Mouse (Mus musculus): Measurements from ENCODE around the gene Bloc1s1. TPM values are rescaled to one million over a fixed set of nuclear protein-coding genes. Genes with fewer than 3 reads are reported as not detected.

The Bloc1s1 gene
- total RNA-seq, 2 experiments from 2014 or later, result 78.8 to 80.8 TPM

DNA sequence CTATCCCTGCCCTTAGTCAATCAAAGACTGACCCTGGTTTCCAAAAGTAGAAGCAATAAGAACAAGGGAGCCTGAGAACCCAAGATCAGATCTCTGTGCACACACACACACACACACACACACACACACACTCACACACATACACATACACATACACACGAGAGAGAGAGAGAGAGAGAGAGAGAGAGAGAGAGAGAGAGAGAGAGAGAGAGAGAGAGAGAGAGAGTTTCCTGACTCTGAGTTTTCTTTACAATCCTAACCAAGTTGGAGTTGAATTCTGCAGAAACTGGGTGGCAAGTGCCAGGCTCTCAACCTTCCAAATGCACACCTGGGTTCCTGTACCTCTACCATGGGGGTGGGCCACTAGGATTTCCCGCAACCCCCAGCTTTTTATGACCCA lies 34.0 kb downstream of the Bloc1s1 start:
- H3K27ac ChIP-seq, result no peak overlapping the region
- DNase-seq (ENCODE audit: extremely low spot score in 1 of 2, low spot score in 2 of 2), result no peak
- no peak overlapping the region for H3K4me3 ChIP-seq
- no peak for TF ChIP-seq CTCF (IDR thresholded peaks at IDR 0.05)
- intact Hi-C loops (cut with DNase I), result no loop called here

DNA sequence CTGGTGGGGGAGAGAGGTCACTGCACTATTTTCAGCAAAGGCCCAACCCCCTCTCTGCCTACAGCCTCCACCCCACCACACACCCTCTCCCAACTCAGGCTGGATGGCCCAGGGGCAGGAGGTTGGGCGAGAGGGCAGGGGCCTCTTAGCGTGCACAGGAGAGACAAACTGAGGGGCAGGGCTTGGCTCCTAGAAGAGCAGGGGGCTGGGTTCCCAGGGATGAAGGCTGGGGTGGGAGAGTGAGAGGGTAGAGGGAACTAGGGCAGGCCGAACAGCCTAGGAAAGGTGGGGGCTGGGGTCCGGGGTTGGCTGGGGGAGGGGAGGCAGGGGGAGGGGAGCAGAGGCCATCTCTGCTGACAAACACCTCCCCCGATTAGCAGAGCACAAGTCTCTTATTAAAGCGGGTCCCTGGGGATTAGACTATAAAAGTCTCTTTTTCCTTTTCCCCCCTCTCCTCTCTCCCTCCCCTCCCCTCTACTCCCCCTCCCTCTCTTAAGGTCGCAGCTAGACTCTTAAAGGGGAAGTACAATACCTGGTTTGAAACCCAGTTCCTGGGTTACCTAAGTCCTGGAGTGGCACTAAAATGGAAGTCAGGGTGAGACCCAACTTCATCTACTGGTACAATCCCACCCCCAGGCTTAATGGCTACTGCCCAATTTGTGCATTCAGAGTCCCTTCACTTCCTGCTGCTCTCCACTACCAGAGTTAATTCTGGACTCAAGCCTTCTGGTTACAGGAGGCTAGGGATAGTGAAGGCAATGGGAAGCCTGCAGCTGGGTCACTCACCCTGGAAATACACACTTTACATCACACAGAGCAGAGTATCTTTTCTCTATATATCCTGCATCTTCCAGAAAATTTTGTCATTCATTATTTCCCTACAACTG lies 34.7 kb downstream of the Bloc1s1 start:
- no peak overlapping the region for H3K4me3 ChIP-seq
- no peak overlapping the region for H3K27ac ChIP-seq
- intact Hi-C loops (cut with DNase I), result no loop called here
- no peak for TF ChIP-seq CTCF (IDR thresholded peaks at IDR 0.05)
- DNase-seq (ENCODE audit: extremely low spot score in 1 of 2, low spot score in 2 of 2), result no peak

DNA sequence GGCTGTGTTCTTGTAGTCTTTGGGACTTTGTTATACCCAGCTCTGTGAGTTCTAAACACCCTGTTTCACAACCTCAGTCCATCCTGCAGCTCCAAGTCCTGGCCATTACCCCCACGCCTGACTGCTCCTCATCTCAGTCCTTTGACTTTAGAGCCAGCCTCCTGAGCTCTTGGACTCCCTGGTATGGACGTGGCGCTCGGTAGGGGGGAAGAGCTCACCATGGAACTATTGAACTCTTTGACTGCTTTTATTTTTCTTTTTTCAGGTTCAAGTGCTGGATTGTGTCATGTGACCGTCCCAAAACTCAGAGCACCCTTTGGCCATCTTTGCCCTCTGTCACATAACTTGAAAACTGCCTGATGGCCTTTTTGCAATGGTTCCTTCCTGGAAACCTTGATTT lies 41.8 kb downstream of the Bloc1s1 start:
- Histone ChIP-seq H3K27ac (no peak overlapping the region), H3K4me3 (no peak overlapping the region)
- no peak for TF ChIP-seq CTCF (IDR thresholded peaks at IDR 0.05)
- DNase-seq (ENCODE audit: extremely low spot score in 1 of 2, low spot score in 2 of 2), result no peak
- intact Hi-C loops (cut with DNase I), result no loop called here

DNA sequence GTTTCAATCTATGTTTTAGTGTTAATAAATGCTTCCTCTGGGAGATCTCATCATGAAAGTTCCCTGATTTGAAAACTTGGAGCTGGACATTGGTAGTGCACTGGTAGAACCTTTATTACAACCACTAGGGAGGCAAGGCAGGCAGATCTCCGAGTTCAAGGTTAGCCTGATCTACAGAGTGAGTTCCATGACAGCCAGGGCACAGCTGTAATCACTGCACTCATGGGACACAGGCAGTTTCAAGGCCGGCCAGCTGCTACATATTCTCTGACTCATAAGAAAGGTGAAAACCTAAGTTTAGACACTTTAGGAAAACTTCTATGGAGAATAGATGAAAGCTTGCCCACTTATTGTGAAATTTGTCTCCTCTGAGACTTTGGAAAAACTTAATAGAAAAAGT lies 45.0 kb downstream of the Bloc1s1 start:
- Histone ChIP-seq H3K4me3 (no peak overlapping the region), H3K27ac (no peak overlapping the region)
- intact Hi-C loops (cut with DNase I), result no loop called here
- TF ChIP-seq CTCF (IDR thresholded peaks at IDR 0.05), result no peak
- no peak for DNase-seq (ENCODE audit: extremely low spot score in 1 of 2, low spot score in 2 of 2)

DNA sequence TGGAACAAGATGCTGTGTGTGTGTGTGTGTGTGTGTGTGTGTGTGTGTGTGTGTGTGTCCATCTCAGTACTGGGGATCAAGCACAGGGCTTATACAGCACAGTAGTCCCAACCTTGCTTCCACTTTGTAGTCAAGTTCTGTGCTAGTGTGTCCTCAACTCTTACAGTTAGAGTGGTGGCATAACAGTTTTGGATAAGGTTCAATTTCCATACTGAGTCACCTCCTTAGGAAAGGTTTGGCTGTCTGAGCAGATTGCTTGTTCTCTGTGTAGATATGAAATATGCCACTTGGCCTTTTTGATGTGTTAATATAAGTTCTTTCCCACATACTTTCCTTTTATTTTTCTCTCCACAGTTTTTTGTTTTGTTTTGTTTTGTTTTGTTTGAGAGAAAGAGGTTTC lies 45.5 kb downstream of the Bloc1s1 start:
- DNase-seq (ENCODE audit: extremely low spot score in 1 of 2, low spot score in 2 of 2), result no peak
- intact Hi-C loops (cut with DNase I), result no loop called here
- Histone ChIP-seq H3K4me3 (no peak overlapping the region), H3K27ac (no peak overlapping the region)
- no peak for TF ChIP-seq CTCF (IDR thresholded peaks at IDR 0.05)

DNA sequence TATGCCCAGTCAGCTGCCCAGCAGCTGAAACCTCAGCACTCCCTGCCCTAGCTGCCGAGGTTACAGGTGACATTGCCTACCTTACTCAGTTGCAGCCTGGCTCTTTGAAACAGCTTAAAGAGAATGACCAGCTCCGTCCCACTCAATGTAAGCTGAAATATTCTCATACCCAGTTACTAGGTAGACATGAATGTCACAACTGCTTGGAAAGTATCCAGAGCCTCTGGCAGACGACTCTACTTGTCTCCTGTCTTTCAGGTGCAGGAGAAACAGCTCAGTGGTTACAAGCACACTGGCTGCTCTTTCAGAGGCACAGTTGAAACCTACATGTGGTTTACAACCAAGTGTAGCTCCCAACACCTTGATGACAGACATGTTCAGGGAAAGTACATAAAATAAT lies 53.5 kb downstream of the Bloc1s1 start:
- no peak for TF ChIP-seq CTCF (IDR thresholded peaks at IDR 0.05)
- Histone ChIP-seq H3K27ac (no peak overlapping the region), H3K4me3 (no peak overlapping the region)
- intact Hi-C loops (cut with DNase I), result no loop called here
- no peak for DNase-seq (ENCODE audit: extremely low spot score in 1 of 2, low spot score in 2 of 2)

Other genes starting within 250 kb of the Bloc1s1 start
- gene Suox, start 250.0 kb downstream of the Bloc1s1 start, total RNA-seq (2021), result 10 to 100 TPM; 11.3 to 12.3 TPM
- 100 to 1,000 TPM; 123 to 132 TPM for gene Rab5b, start 227.8 kb downstream of the Bloc1s1 start, total RNA-seq (2021)
- gene Pmel, start 219.8 kb downstream of the Bloc1s1 start, total RNA-seq (2021), result under 1 TPM; 0.36 to 0.75 TPM
- 1 to 10 TPM; 2.2 to 2.6 TPM for gene Cdk2, start 219.0 kb downstream of the Bloc1s1 start, total RNA-seq (2021)
- gene Dgka, start 179.2 kb downstream of the Bloc1s1 start, total RNA-seq (2021), result 1 to 10 TPM; 7.4 to 7.9 TPM
- gene Pym1, start 176.1 kb downstream of the Bloc1s1 start, total RNA-seq (2021), result 10 to 100 TPM; 27.1 to 27.8 TPM
- gene Mmp19, start 133.1 kb downstream of the Bloc1s1 start, total RNA-seq (2021), result under 1 TPM; 0.48 to 0.63 TPM
- 10 to 100 TPM; 62.3 TPM for gene Dnajc14, start 120.0 kb downstream of the Bloc1s1 start, total RNA-seq (2021)
- 10 to 100 TPM in 1 of 2 experiments, 1 to 10 TPM in 1; 7.9 to 10.3 TPM for gene Tmem198b, start 119.7 kb downstream of the Bloc1s1 start, total RNA-seq (2021)
- 10 to 100 TPM; 33.0 to 33.6 TPM for gene Sarnp, start 106.7 kb downstream of the Bloc1s1 start, total RNA-seq (2021)
- gene Ormdl2, start 102.4 kb downstream of the Bloc1s1 start, total RNA-seq (2021), result 1 to 10 TPM; 7.9 to 9.0 TPM
- 10 to 100 TPM; 13.1 to 15.3 TPM for gene Gdf11, start 32.3 kb downstream of the Bloc1s1 start, total RNA-seq (2021)
- 10 to 100 TPM; 63.7 to 73.3 TPM for gene Cd63, start 23.0 kb downstream of the Bloc1s1 start, total RNA-seq (2021)
- gene Rdh5, start 1.1 kb downstream of the Bloc1s1 start, total RNA-seq (2021), result 1 to 10 TPM; 6.5 to 7.4 TPM
- gene Itga7, start 9.8 kb upstream of the Bloc1s1 start, total RNA-seq (2021), result 10 to 100 TPM; 13.2 to 16.3 TPM
- gene Mettl7b, start 37.0 kb upstream of the Bloc1s1 start, total RNA-seq (2021), result not detected
- not detected for gene Olfr9, start 65.4 kb upstream of the Bloc1s1 start, total RNA-seq (2021)
- gene Olfr763, start 86.8 kb upstream of the Bloc1s1 start, total RNA-seq (2021), result not detected
- gene Olfr764-ps1, start 115.9 kb upstream of the Bloc1s1 start, total RNA-seq (2021), result not detected
- gene Olfr765, start 126.0 kb upstream of the Bloc1s1 start, total RNA-seq (2021), result not detected
- not detected for gene Olfr766-ps1, start 144.9 kb upstream of the Bloc1s1 start, total RNA-seq (2021)
- gene Olfr767, start 158.9 kb upstream of the Bloc1s1 start, total RNA-seq (2021), result not detected
- not detected for gene Olfr768, start 175.3 kb upstream of the Bloc1s1 start, total RNA-seq (2021)
- gene Olfr769, start 193.8 kb upstream of the Bloc1s1 start, total RNA-seq (2021), result not detected
- not detected for gene Olfr770, start 215.0 kb upstream of the Bloc1s1 start, total RNA-seq (2021)
- not detected for gene Olfr771, start 240.7 kb upstream of the Bloc1s1 start, total RNA-seq (2021)

Data from left cerebral cortex, adult 2 months (tissue).